Mouse (Mus musculus) CH12.LX (cell line): ENCODE results near the gene Gsta3. TPM values are rescaled to one million over a fixed set of nuclear protein-coding genes. Genes with fewer than 3 reads are reported as not detected.
"Not testable (repeated sequence)": the region's sequence is repeated elsewhere in the genome, so short reads cannot be mapped to it uniquely, and the experiment has no call there.

Source experiments
- DNase-seq: peaks from one replicate; pipeline ENCODE4 v3.0.0-alpha.2; 2013; ENCODE audit errors: extremely low read depth
- H3K27ac ChIP-seq: 2 replicates; pipeline ENCODE4 v1.5.1; 2012; ENCODE audit warnings: low read depth, mild to moderate bottlenecking, control low read depth, moderate library complexity; ENCODE audit not compliant: insufficient read depth
- H3K27me3 ChIP-seq: replicated peaks from 2 replicates; pipeline ENCODE3; 2012; ENCODE audit warnings: inconsistent platforms
- H3K36me3 ChIP-seq, 2 experiments: replicated peaks in 1 of 2; 2 replicates each; pipeline versions ENCODE3 to v1.6.1; 2012; ENCODE audit warnings: inconsistent platforms in 1 of 2, low read length in 1 of 2, mild to moderate bottlenecking in 1 of 2, mixed read lengths in 1 of 2, moderate library complexity in 1 of 2; ENCODE audit not compliant: control insufficient read depth in 1 of 2, insufficient read depth in 1 of 2
- H3K4me1 ChIP-seq, 2 experiments: 2 replicates each; pipeline ENCODE4 v1.6.1; 2012; ENCODE audit warnings: inconsistent platforms in 1 of 2, moderate library complexity in 1 of 2; ENCODE audit not compliant: insufficient read depth in 2 of 2, control insufficient read depth in 1 of 2
- H3K4me2 ChIP-seq: 2 replicates; pipeline ENCODE4 v1.6.1; 2012; ENCODE audit warnings: low read depth, mild to moderate bottlenecking, control low read depth; ENCODE audit not compliant: poor library complexity, insufficient read depth, severe bottlenecking
- H3K4me3 ChIP-seq, 3 experiments: fragments of 150-350 bp in 1 of 3; sonication (generic) in 1 of 3; replicated peaks in 1 of 3; 2 replicates each; pipeline versions ENCODE3 to v1.5.1; 2011 to 2012; ENCODE audit warnings: low read depth in 2 of 3, low read length in 2 of 3, mild to moderate bottlenecking in 2 of 3, moderate library complexity in 2 of 3, control low read depth in 1 of 3, improper control_type of control experiment in 1 of 3, inconsistent platforms in 1 of 3, mixed read lengths in 1 of 3; ENCODE audit not compliant: poor library complexity in 1 of 3
- H3K79me2 ChIP-seq: replicated peaks from 2 replicates; pipeline ENCODE4 v1.6.1; 2012; ENCODE audit warnings: mild to moderate bottlenecking, moderate library complexity; ENCODE audit not compliant: control insufficient read depth, poor library complexity, insufficient read depth, severe bottlenecking; ENCODE audit errors: extremely low read depth
- H3K9ac ChIP-seq: 2 replicates; pipeline ENCODE4 v1.6.1; 2012; ENCODE audit warnings: low read depth, mild to moderate bottlenecking, control low read depth, moderate library complexity; ENCODE audit not compliant: insufficient read depth
- H3K9me3 ChIP-seq: replicated peaks from 2 replicates; pipeline ENCODE3; 2012; ENCODE audit warnings: low read length, inconsistent platforms, mixed read lengths
- CHD2 ChIP-seq: IDR thresholded peaks from 2 replicates; pipeline ENCODE4 v1.6.1; 2011; ENCODE audit warnings: low read length, improper control_type of control experiment
- CTCF ChIP-seq, 2 experiments: IDR thresholded peaks in 1 of 2; conservative IDR thresholded peaks in 1 of 2; 2 replicates each; pipeline ENCODE4 v1.5.1; 2011 to 2012; ENCODE audit warnings: low read depth in 2 of 2, low read length in 2 of 2, improper control_type of control experiment in 1 of 2, inconsistent platforms in 1 of 2, mild to moderate bottlenecking in 1 of 2, moderate library complexity in 1 of 2
- ELF1 ChIP-seq: IDR thresholded peaks from 2 replicates; pipeline ENCODE4 v1.6.1; 2014; ENCODE audit warnings: low read depth, mild to moderate bottlenecking, inconsistent platforms, low read length, improper control_type of control experiment
- HCFC1 ChIP-seq: IDR thresholded peaks from 2 replicates; pipeline ENCODE4 v1.6.1; 2012; ENCODE audit warnings: low read depth, mild to moderate bottlenecking, inconsistent platforms, low read length, improper control_type of control experiment
- JUN ChIP-seq: IDR thresholded peaks from 2 replicates; pipeline ENCODE4 v1.6.1; 2011; ENCODE audit warnings: low read depth, mild to moderate bottlenecking, low read length, improper control_type of control experiment, moderate library complexity; ENCODE audit not compliant: insufficient read depth
- JUND ChIP-seq: conservative IDR thresholded peaks from 2 replicates; pipeline ENCODE4 v1.6.1; 2011; ENCODE audit warnings: low read depth, low read length, improper control_type of control experiment
- MAFK ChIP-seq: IDR thresholded peaks from 2 replicates; pipeline ENCODE4 v1.6.1; 2011; ENCODE audit warnings: low read length, improper control_type of control experiment; ENCODE audit not compliant: insufficient replicate concordance
- MAX ChIP-seq: IDR thresholded peaks from 2 replicates; pipeline ENCODE4 v1.6.1; 2011; ENCODE audit warnings: low read length, improper control_type of control experiment
- MEF2A ChIP-seq: IDR thresholded peaks from 2 replicates; pipeline ENCODE4 v1.6.1; 2014; ENCODE audit warnings: low read depth, mild to moderate bottlenecking, inconsistent platforms, low read length, improper control_type of control experiment, borderline replicate concordance
- MXI1 ChIP-seq: IDR thresholded peaks from 2 replicates; pipeline ENCODE4 v1.6.1; 2011; ENCODE audit warnings: mild to moderate bottlenecking, low read depth, low read length, improper control_type of control experiment
- NELFE ChIP-seq: IDR thresholded peaks from 2 replicates; pipeline ENCODE4 v1.6.1; 2011; ENCODE audit warnings: low read depth, low read length, improper control_type of control experiment
- NRF1 ChIP-seq: IDR thresholded peaks from 2 replicates; pipeline ENCODE4 v1.6.1; 2014; ENCODE audit warnings: low read depth, mild to moderate bottlenecking, inconsistent platforms, low read length, improper control_type of control experiment, moderate library complexity
- PAX5 ChIP-seq: IDR thresholded peaks from 2 replicates; pipeline ENCODE4 v1.6.1; 2012; ENCODE audit warnings: low read length, inconsistent platforms, mixed read lengths
- POLR2A ChIP-seq: IDR thresholded peaks from 2 replicates; pipeline ENCODE4 v1.6.1; 2011; ENCODE audit warnings: low read depth, mild to moderate bottlenecking, improper control_type of control experiment, low read length
- RAD21 ChIP-seq: IDR thresholded peaks from 2 replicates; pipeline ENCODE4 v1.6.1; 2011; ENCODE audit warnings: low read depth, mild to moderate bottlenecking, low read length, improper control_type of control experiment, moderate library complexity
- SIN3A ChIP-seq: IDR thresholded peaks from 2 replicates; pipeline ENCODE4 v1.6.1; 2012; ENCODE audit warnings: low read length, improper control_type of control experiment, inconsistent platforms
- SMC3 ChIP-seq: IDR thresholded peaks from 2 replicates; pipeline ENCODE4 v1.6.1; 2011; ENCODE audit warnings: low read depth, low read length, improper control_type of control experiment
- TBP ChIP-seq: conservative IDR thresholded peaks from 2 replicates; pipeline ENCODE4 v1.6.1; 2011; ENCODE audit warnings: low read depth, low read length, improper control_type of control experiment
- TCF12 ChIP-seq: IDR thresholded peaks from 2 replicates; pipeline ENCODE4 v1.6.1; 2014; ENCODE audit warnings: low read depth, mild to moderate bottlenecking, inconsistent platforms, low read length, improper control_type of control experiment
- ZMIZ1 ChIP-seq: IDR thresholded peaks from 2 replicates; pipeline ENCODE4 v1.6.1; 2012; ENCODE audit warnings: low read depth, mild to moderate bottlenecking, inconsistent platforms, low read length, improper control_type of control experiment
- dilution Hi-C: fragments of 300-500 bp; cut with MboI; formaldehyde crosslinking; loops from 2 replicates; pipeline ENCODE4 v1.14.3; 2020; ENCODE audit warnings: low sequenced_read_pairs; ENCODE audit not compliant: extremely low pct_unique_long_range_greater_than_20kb, extremely low pct_ligation_motif_present
- in situ Hi-C: fragments of 300-500 bp; cut with MboI; formaldehyde crosslinking; loops from 3 replicates; pipeline ENCODE4 v1.14.3; 2019; ENCODE audit warnings: low sequenced_read_pairs, low pct_ligation_motif_present, low pct_unique_long_range_greater_than_20kb, mixed read lengths
- polyA plus RNA-seq: library from polyadenylated mRNA; unstranded; fragments of >175 nt; gene quantifications from 2 replicates; pipeline ENCODE4 v1.2.1, GENCODE M21; 2012; ENCODE audit warnings: low read depth; ENCODE audit not compliant: insufficient read length
- total RNA-seq, 2 experiments: library from RNA; depleted of rRNA; stranded (reverse); fragments of 300-350 nt in 1 of 2; fragments of >200 nt in 1 of 2; gene quantifications; 2 replicates each; pipeline ENCODE4 v1.2.3; 2012 to 2014

Gene Gsta3
- total and polyA plus RNA-seq, 3 experiments: not detected

- in situ Hi-C loops (no loop called here), dilution Hi-C loops (no loop called here)
- Histone ChIP-seq H3K36me3 (no peaks in the 10 kb centered on the region), H3K27me3 (no peaks in the 10 kb centered on the region), H3K9me3 (no peaks in the 10 kb centered on the region), H3K9ac (peak within 1 kb of the TSS; percentile 58), H3K27ac (no peak within 1 kb of the TSS), H3K4me2 (peak within 1 kb of the TSS; percentile 88), H3K79me2 (no peaks in the 10 kb centered on the region), H3K4me3 (peak within 1 kb of the TSS; percentile 64 to 70 (median 67)), H3K4me1 (peaks cover 0 to 7% of the 10 kb centered on the region in 2 experiments; a peak in 3 of 4 replicates)
- DNase-seq: peak; percentile 89
- TF ChIP-seq TCF12 (peak; percentile 58; the same call in 1 of the 2 replicates), NELFE (0 out of 2 replicates have a peak, but pooled peaks have one; percentile 50), CHD2 (no peak; the same call in 1 of the 2 replicates), NRF1 (peak; percentile 91), ZMIZ1 (no peak), JUN (no peak), TBP (peak; percentile 56; the same call in 1 of the 2 replicates), RAD21 (peak; percentile 69), HCFC1 (peak; percentile 58), MAX (no peak), MAFK (no peak), JUND (no peak), ELF1 (peak; percentile 91), SIN3A (0 out of 2 replicates have a peak, but pooled peaks have one; percentile 16), POLR2A (peak; percentile 71), CTCF (conservative IDR thresholded peaks at IDR 0.05 in 1 of 2, IDR thresholded peaks at IDR 0.05 in 1 of 2; ENCODE audit: low read depth in 2 of 2, low read length in 2 of 2) (peak; percentile 66 to 88), MEF2A (peak; percentile 22; the same call in 1 of the 2 replicates), SMC3 (peak; percentile 68), MXI1 (no peak), PAX5 (no peak)
Observed at GRCm38 (mm10) chr1:21218489-21218919, 21.9 kb upstream of the Gsta3 start, which contains the start of gene Tmem14a. Gene Tmem14a, plus strand, starts transcription at chr1:21218575.

GRCm38 (mm10) chr1:21227756-21228395, 12.5 kb upstream of the Gsta3 start:
- H3K9ac ChIP-seq: no peak overlapping the region
- in situ Hi-C loops (no loop called here), dilution Hi-C loops (no loop called here)
- H3K9me3 ChIP-seq: no peaks in the 10 kb centered on the region
- H3K4me1 ChIP-seq: no peaks in the 10 kb centered on the region
- no peak for TF ChIP-seq JUND
- no peak for DNase-seq
- H3K4me3 ChIP-seq: no peak overlapping the region
- no peaks in the 10 kb centered on the region for H3K36me3 ChIP-seq
- no peaks in the 10 kb centered on the region for H3K27me3 ChIP-seq
- no peaks in the 10 kb centered on the region for H3K79me2 ChIP-seq
- H3K27ac ChIP-seq: no peak overlapping the region
- H3K4me2 ChIP-seq: no peak overlapping the region

- H3K36me3 ChIP-seq, H3K4me3 ChIP-seq, H3K27me3 ChIP-seq, H3K4me1 ChIP-seq, H3K4me2 ChIP-seq, H3K9me3 ChIP-seq, H3K9ac ChIP-seq, in situ Hi-C loops, H3K27ac ChIP-seq, dilution Hi-C loops, H3K79me2 ChIP-seq, DNase-seq: not testable (repeated sequence)
Observed at GRCm38 (mm10) chr1:21228740-21229722, 11.4 kb upstream of the Gsta3 start.
